ENCODE assay signal across 13 mouse cellular contexts in the genomic region with DNA sequence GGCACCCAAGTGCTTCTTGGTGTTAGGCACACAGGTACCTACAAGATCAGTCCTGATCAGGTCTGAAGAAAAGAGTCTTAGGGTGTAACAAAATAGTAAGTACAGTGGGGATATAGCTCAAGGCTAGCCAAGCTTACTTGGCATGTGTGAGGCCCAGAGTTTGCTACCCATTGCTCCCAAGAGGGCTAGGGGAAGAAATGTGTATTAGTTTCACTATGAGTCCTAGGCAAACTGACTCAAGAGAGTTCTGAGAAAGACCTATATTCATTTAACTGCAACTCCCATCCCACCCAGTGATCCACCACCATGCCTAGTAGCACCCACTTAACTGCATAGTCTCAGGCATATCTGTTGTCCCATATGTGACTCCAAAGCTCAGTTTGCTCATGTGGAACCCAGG.
"Had no signal": no experiment of that assay in that cellular context is flagged by ENCODE, and none has a peak within 500 bp of the region (broad histone marks: within the 10 kb centered on the region; RNA-seq: fewer than 3 reads in every experiment).

No protein-coding gene starts in this region.

- DNase-seq: gastrocnemius, postnatal 14 days; gastrocnemius, postnatal 36 days; heart, adult 11 months; heart, adult 2 months; heart, postnatal 14 days; heart, postnatal 4 days; kidney, adult 18-20 months; kidney, adult 8-10 months; kidney, postnatal 10 days; kidney, postnatal 25 days; kidney, postnatal 4 days; liver; liver, embryonic 13.5 days had no signal
